Mouse (Mus musculus) cerebellum, adult 2 months (tissue): ENCODE measurements around the gene Sppl2a.

Source experiments
- CTCF ChIP-seq: fragments of 200-500 bp; IDR thresholded peaks from 2 replicates; pipeline ENCODE4 v1.5.1; 2011; ENCODE audit warnings: low read depth, mild to moderate bottlenecking, control low read depth, low read length, moderate library complexity, borderline replicate concordance; ENCODE audit not compliant: insufficient read depth
- POLR2A ChIP-seq: fragments of 200-500 bp; IDR thresholded peaks from 2 replicates; pipeline ENCODE4 v1.6.1; 2011; ENCODE audit warnings: low read length, control low read depth, borderline replicate concordance; ENCODE audit not compliant: insufficient read depth

- no peak for TF ChIP-seq POLR2A
- TF ChIP-seq CTCF: no peak
Measured at GRCm38 (mm10) chr2:126877991-126878390, 55.0 kb downstream of the Sppl2a start.
